Mouse (Mus musculus): ENCODE measurements around the gene Cfap43.
A peak's percentile ranks its signal among the peaks of the same experiment; 100 is the strongest.

The Cfap43 gene

DNA sequence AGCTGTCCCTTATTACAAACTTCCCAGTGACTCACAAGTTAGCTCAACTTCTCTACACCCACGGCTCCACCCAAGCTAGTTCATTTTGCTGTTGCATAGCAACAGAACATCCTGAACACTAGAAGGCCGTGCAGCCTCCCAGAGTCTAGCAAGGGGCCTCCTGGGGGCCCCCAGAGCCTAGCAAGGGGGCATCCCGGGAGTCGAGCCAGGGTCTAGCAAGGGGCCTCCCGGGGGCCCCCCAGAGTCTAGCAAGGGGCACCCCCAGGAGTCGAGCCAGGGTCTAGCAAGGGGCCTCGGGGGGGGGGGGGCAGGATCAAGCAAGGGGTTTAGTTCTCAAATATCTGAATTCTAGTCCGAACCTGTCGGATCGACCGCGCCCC is 188.4 kb downstream of the Cfap43 start:
- ATAC-seq (ENCODE audit: insufficient number of reproducible peaks, low FRiP score, low TSS enrichment) = 0 out of 2 replicates have a peak, but pooled peaks have one; percentile 13

- no peak for ATAC-seq (ENCODE audit: insufficient number of reproducible peaks, low FRiP score, low TSS enrichment)
Observed at GRCm38 (mm10) chr19:47725643-47726140, 193.4 kb downstream of the Cfap43 start.

DNA sequence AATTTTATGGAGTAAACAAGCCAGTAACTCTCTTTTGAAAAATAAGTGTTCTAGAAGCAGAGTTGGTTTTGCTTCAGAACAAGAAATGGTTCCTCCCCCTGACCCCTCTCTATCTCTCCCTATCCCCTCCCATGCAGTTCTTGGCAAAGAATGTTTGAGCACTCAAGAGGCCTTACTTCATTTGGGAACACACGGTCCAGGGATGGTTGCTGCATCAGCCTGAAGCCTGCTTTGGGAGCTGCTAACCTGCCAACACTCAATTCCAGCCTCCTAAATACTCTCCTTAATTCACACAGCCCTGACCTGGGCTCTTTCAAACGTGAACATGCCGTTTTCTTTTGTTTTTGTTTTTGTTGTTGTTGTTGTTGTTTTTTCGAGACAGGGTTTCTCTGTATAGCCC is 194.2 kb downstream of the Cfap43 start:
- ATAC-seq (ENCODE audit: insufficient number of reproducible peaks, low FRiP score, low TSS enrichment) = no peak

GRCm38 (mm10) chr19:47722471-47722870 is 196.6 kb downstream of the Cfap43 start:
- ATAC-seq (ENCODE audit: insufficient number of reproducible peaks, low FRiP score, low TSS enrichment) = no peak

GRCm38 (mm10) chr19:47719147-47719546 is 199.9 kb downstream of the Cfap43 start:
- ATAC-seq (ENCODE audit: insufficient number of reproducible peaks, low FRiP score, low TSS enrichment) = no peak

DNA sequence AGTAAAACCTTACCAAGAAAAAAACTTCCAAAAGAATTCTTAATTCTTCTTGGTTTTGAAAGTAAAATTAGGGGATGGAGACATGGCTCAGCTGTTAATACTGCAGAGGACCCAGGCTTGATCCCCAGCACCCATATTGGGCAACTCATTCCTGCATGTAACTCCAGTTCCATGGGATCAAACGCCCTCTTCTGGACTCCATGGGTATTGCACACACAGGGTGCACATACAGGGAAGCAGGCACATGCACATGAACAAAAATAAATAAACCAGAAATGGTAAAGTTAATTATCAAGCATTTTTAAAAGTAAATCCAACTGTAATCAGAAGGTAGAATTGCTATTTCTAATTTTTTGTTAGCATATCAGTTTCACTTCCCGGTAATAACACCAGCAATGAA is 202.9 kb downstream of the Cfap43 start:
- ATAC-seq (ENCODE audit: insufficient number of reproducible peaks, low FRiP score, low TSS enrichment) = no peak

- no peak for ATAC-seq (ENCODE audit: insufficient number of reproducible peaks, low FRiP score, low TSS enrichment)
Observed at GRCm38 (mm10) chr19:47713457-47713856, 205.6 kb downstream of the Cfap43 start.

DNA sequence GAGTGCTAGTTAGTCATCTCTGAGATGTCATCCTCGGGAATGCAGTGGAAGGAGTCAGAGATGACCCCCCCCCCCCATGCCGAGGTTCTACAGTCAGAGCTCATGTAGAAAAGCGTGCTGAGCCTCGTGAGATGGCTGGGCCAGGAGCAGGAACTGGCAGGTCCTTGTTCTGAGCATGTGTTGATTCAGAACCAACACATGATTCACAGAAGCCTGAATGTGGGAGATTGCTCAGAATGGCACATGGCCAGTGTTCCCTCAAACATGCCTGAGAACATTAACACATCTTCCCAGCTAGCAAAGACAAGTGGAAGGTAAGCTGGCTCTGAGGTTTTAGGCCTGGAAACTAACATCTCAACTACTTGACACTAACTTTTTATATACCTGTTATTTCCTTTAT is 208.7 kb downstream of the Cfap43 start:
- ATAC-seq (ENCODE audit: insufficient number of reproducible peaks, low FRiP score, low TSS enrichment) = no peak

- no peak for ATAC-seq (ENCODE audit: insufficient number of reproducible peaks, low FRiP score, low TSS enrichment)
Observed at GRCm38 (mm10) chr19:47705772-47706309, 213.2 kb downstream of the Cfap43 start.

GRCm38 (mm10) chr19:47705080-47705771 is 213.9 kb downstream of the Cfap43 start:
- ATAC-seq (ENCODE audit: insufficient number of reproducible peaks, low FRiP score, low TSS enrichment) = no peak

DNA sequence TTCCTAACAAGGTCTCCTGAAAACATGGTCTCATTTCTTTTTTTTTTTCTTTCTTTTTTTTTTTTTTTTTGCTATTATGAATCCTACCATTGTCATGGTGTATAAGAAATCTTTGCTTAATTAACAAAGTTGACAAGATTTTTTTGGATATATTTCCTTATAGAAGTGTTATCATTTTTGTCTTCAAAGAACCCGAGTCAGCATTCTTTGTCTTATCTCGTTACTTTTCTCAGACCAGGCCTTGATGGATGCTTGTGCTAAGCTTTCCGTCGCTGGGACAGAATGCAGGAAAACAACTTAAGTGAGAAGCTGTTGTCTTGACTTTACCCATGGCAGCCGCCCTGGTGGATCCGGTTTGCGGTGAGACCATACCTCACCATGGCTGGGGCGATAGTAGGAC is 218.6 kb downstream of the Cfap43 start:
- ATAC-seq (ENCODE audit: insufficient number of reproducible peaks, low FRiP score, low TSS enrichment) = no peak

- no peak for ATAC-seq (ENCODE audit: insufficient number of reproducible peaks, low FRiP score, low TSS enrichment)
Observed at GRCm38 (mm10) chr19:47699743-47700142, 219.3 kb downstream of the Cfap43 start.

DNA sequence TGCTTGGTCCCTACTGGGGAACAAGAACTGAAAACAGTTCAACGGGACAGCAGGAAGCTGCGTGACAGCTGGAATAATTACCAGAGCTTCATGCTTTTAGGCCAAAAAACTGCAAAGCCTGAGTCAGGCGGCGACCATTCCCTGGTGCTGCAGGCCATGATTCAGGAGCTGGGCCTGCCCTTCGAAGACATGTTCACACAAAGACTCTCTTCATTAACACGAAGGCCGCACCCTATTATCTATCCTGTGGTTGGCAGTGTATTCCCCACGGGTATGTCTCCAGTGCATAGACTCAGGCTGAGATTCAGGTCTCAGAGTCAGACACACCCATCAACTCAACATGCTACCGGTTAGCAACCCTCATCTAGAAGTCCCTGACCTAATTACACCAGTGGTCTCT is 220.8 kb downstream of the Cfap43 start:
- ATAC-seq (ENCODE audit: insufficient number of reproducible peaks, low FRiP score, low TSS enrichment) = no peak

- ATAC-seq (ENCODE audit: insufficient number of reproducible peaks, low FRiP score, low TSS enrichment) = no peak
Observed at GRCm38 (mm10) chr19:47697067-47697466, 222.0 kb downstream of the Cfap43 start.

DNA sequence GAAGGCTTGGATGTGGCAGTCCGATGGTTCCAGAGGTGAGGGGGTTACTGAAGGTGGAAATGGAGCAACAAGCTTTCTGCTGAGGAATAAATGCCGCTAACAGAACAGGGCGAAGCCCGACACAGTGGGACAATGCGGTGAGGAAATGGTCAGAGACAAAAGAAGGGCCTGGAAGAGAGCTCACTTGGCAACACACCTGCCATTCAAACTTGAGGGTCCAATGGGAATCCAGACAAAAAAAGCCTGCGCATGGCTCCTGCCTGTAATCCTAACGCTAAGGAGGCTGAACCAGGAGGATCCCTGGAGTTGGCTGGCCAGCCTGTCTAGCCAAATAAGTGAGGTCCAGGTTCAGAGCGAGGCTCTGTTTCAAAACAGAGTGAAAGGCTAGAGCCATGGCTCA is 222.7 kb downstream of the Cfap43 start:
- no peak for ATAC-seq (ENCODE audit: insufficient number of reproducible peaks, low FRiP score, low TSS enrichment)

GRCm38 (mm10) chr19:47695725-47696124 is 223.4 kb downstream of the Cfap43 start:
- no peak for ATAC-seq (ENCODE audit: insufficient number of reproducible peaks, low FRiP score, low TSS enrichment)

DNA sequence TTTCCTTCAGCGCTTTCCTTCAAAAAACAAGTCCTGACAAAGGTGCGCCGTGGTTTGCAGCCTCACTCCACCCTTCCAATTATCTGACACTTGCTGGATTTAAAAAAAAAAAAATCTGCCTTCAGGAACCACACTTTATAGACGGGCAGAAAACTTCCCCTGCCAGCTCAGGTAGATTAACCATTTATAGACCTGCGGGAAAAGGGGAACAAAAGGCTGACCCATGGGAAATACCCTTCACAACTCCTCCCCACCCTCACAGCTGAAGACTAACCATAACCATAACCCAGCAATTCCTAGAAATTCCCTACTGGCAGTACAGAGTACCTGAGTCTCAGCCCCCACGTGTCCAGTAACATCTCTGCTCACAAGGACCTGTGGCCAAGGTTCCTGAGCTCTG is 227.1 kb downstream of the Cfap43 start, which contains the start of gene Col17a1:
TSS of gene Col17a1 (minus strand) at position 101 of the 400 bp plus-strand sequence.
- no peak for ATAC-seq (ENCODE audit: insufficient number of reproducible peaks, low FRiP score, low TSS enrichment)

DNA sequence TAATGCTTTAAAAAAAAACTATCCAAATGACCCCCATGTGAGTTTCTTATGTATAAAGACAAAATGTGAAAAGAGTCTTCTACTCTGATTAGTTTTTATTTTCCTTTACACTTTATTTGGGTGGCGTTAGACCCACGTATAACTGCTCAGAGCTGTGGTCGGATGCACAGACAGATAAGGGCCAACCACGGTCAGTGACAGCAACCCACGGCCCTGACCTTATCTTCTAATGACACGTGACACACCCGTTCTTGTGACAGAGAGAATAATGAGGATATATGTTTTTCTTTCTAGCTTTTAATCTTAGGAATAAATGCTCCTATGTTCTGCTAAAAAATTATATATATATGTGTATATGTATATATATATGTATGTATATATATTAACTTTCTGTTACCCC is 229.5 kb downstream of the Cfap43 start:
- no peak for ATAC-seq (ENCODE audit: insufficient number of reproducible peaks, low FRiP score, low TSS enrichment)

All from cerebellum, adult (tissue).